Mouse (Mus musculus) lung, embryonic 14.5 days (tissue): ENCODE results near the gene 2010003K11Rik. TPM values are rescaled to one million over a fixed set of nuclear protein-coding genes. Genes with fewer than 3 reads are reported as not detected.
"Not testable (repeated sequence)": the region's sequence is repeated elsewhere in the genome, so short reads cannot be mapped to it uniquely, and the experiment has no call there.

ENCODE experiments used
- ATAC-seq: fragments of 200-750 bp; cut with Nextera tagmentation; 2 replicates; pipeline ENCODE4 v1.8.0; 2017; ENCODE audit warnings: mild to moderate bottlenecking, moderate TSS enrichment, moderate library complexity; ENCODE audit not compliant: insufficient read depth
- DNase-seq: peaks from one replicate; pipeline ENCODE4 v3.0.0-alpha.2; 2015
- H3K27ac ChIP-seq: fragments of 300-500 bp; sonication (generic); 2 replicates; pipeline ENCODE4 v1.5.1; 2014; ENCODE audit warnings: low read depth, mild to moderate bottlenecking, moderate library complexity
- H3K27me3 ChIP-seq: fragments of 300-500 bp; sonication (generic); 2 replicates; pipeline ENCODE4 v1.6.1; 2014; ENCODE audit warnings: low read length, control low read depth; ENCODE audit not compliant: insufficient read depth
- H3K36me3 ChIP-seq: fragments of 300-500 bp; sonication (generic); 2 replicates; pipeline ENCODE4 v1.6.1; 2014; ENCODE audit warnings: control low read depth; ENCODE audit not compliant: insufficient read depth
- H3K4me1 ChIP-seq: fragments of 300-500 bp; sonication (generic); 2 replicates; pipeline ENCODE4 v1.6.1; 2014; ENCODE audit warnings: antibody characterized with exemption, control low read depth; ENCODE audit not compliant: insufficient read depth
- H3K4me2 ChIP-seq: fragments of 300-500 bp; sonication (generic); 2 replicates; pipeline ENCODE4 v1.6.1; 2014; ENCODE audit warnings: mild to moderate bottlenecking
- H3K4me3 ChIP-seq: fragments of 300-500 bp; sonication (generic); 2 replicates; pipeline ENCODE4 v1.5.1; 2014; ENCODE audit warnings: low read depth, low read length
- H3K9ac ChIP-seq: fragments of 300-500 bp; sonication (generic); 2 replicates; pipeline ENCODE4 v1.6.1; 2014
- H3K9me3 ChIP-seq: fragments of 300-500 bp; sonication (generic); 2 replicates; pipeline ENCODE4 v1.6.1; 2016; ENCODE audit warnings: low read depth, low read length, control low read depth
- CTCF ChIP-seq: IDR thresholded peaks from 2 replicates; pipeline ENCODE4 v1.5.1; 2016; ENCODE audit warnings: antibody characterized with exemption, low read depth
- WGBS: fragments of 180-500 bp; shearing (Covaris S2); extraction: QIAGEN DNeasy Blood & Tissue Kit; methylation state at CpG from one replicate; pipeline ENCODE4 v1.1.7; 2014; 5-methylcytosine and 5-hydroxymethylcytosine counted together
- polyA plus RNA-seq: library from polyadenylated mRNA; unstranded; fragments of >200 nt; fragmentation: Nextera tagmentation; extraction: Ambion mirVana; gene quantifications from 2 replicates; pipeline ENCODE4 v1.2.1, GENCODE M21; 2014

Gene 2010003K11Rik
- polyA plus RNA-seq, 1 experiment from 2014 or later: not detected

DNA sequence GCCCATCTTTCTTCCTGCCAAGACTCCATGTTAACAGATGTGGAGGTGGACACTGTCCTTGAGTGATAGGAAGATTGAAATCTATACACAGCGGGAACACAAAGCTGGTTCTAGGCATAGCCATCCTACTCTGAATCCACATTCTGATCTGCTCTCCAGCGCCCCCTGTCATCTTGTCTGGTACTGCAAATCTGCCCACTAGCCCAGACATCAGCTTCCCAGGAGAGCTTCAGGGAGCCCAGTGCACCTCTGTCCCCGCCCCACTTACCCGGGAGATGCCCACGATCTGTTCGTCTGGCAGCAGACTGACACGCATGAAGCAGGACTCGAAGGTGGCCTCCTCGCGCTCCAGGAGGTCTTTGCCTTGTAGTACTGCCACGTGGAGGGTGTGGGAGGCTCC, 42.2 kb downstream of the 2010003K11Rik start:
- no peak overlapping the region for H3K4me3 ChIP-seq
- H3K36me3 ChIP-seq: no peaks in the 10 kb centered on the region
- DNase-seq (peak; percentile 73), ATAC-seq (no peak)
- no peaks in the 10 kb centered on the region for H3K9me3 ChIP-seq
- no peak overlapping the region for H3K4me2 ChIP-seq
- H3K27ac ChIP-seq: no peak overlapping the region
- no peak overlapping the region for H3K9ac ChIP-seq
- peak; percentile 77 for TF ChIP-seq CTCF
- 11% methylated on average over 11 of the region's 11 CpGs for WGBS
- no peaks in the 10 kb centered on the region for H3K4me1 ChIP-seq
- no peaks in the 10 kb centered on the region for H3K27me3 ChIP-seq

DNA sequence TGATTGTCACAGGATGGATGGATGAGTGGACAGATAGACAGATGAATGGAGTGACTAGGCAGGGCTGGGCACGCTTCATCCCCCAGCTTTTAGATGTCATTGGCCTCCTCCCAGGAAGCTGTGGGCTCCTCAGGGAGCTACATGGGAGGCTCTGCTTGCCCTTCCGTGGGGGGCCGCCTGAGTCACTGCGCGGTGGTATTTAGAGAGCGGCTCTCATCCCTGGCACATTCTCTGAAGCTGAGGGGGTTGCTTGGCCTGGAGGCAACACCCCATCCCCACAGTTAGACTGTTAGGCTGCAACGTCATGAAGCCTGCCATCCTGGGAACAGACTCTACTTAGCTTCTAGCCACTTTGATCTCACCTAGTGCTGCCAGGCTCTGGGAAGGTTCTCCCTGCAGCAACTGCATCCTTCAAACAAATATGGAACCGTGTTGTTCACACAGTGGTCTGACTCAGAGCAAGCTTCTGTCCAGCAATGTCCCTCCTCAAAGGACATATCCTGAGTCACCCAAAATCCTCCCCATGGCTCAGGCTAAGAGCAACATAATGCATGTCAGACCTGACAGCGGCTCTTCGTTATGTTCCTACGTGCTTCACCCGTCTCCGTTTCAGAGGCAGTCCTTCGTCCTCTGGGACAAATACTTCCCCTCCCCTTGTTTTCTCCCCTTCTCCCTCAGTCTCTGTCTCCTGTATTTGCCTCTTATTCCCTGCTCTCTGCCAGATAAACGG, 43.1 kb downstream of the 2010003K11Rik start:
- Histone ChIP-seq H3K36me3 (no peaks in the 10 kb centered on the region), H3K27me3 (no peaks in the 10 kb centered on the region), H3K4me2 (no peak overlapping the region), H3K27ac (no peak overlapping the region), H3K9ac (no peak overlapping the region), H3K4me1 (no peaks in the 10 kb centered on the region), H3K9me3 (no peaks in the 10 kb centered on the region), H3K4me3 (no peak overlapping the region)
- 72% methylated on average over 15 of the region's 15 CpGs for WGBS
- ATAC-seq: no peak
- no peak for TF ChIP-seq CTCF
- no peak for DNase-seq

DNA sequence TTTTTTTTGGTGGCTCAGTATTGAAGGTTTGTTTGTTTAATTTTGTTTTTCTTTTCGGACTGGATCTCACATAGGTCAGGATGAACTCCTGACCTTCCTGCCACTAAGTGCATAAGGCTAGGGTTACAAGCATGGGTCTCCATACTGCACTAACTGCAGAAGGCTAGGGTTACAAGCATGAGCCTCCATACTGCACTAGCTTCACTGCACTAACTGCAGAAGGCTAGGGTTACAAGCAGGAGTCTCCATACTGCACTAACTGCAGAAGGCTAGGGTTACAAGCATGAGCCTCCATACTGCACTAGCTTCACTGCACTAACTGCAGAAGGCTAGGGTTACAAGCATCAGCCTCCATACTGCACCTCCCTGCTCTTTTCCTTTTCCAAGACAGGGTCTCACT, 44.3 kb downstream of the 2010003K11Rik start:
- WGBS: 14% methylated on average over 1 of the region's 1 CpGs
- H3K4me2 ChIP-seq, H3K9ac ChIP-seq, H3K36me3 ChIP-seq, ATAC-seq, H3K4me3 ChIP-seq, H3K4me1 ChIP-seq, H3K27ac ChIP-seq, DNase-seq, H3K27me3 ChIP-seq, H3K9me3 ChIP-seq: not testable (repeated sequence)

DNA sequence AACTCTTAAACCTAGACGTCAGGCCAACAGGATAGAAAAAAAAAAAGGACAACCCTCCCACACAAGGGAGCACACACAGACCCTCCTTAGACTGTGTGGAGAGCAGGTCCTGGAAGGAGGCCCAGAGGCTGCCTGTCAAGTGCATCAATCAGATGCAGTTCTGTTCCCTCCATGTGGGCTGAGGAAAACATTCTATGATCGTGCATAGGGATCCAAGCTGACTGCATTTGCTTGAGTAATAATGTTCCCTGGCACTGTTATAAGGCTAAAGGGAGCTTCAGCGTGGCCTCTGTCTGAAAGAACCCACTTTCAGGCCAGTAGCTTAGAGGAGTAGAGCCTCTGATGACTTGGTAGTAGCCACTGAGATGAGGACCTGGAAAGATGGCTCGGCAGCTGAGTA, 45.9 kb downstream of the 2010003K11Rik start:
- no peaks in the 10 kb centered on the region for H3K4me1 ChIP-seq
- H3K9me3 ChIP-seq: no peaks in the 10 kb centered on the region

GRCm38 (mm10) chr19:4451965-4452364, 46.4 kb downstream of the 2010003K11Rik start:
- no peaks in the 10 kb centered on the region for H3K27me3 ChIP-seq
- H3K4me2 ChIP-seq: no peak overlapping the region
- H3K9ac ChIP-seq: no peak overlapping the region
- H3K27ac ChIP-seq: no peak overlapping the region
- WGBS: 25% methylated on average over 5 of the region's 5 CpGs
- DNase-seq (no peak), ATAC-seq (no peak)
- H3K4me3 ChIP-seq: no peak overlapping the region
- no peaks in the 10 kb centered on the region for H3K9me3 ChIP-seq
- no peak for TF ChIP-seq CTCF
- H3K36me3 ChIP-seq: no peaks in the 10 kb centered on the region
- no peaks in the 10 kb centered on the region for H3K4me1 ChIP-seq

More for the DNA sequence above, 45.9 kb downstream of the 2010003K11Rik start:
- H3K4me2 ChIP-seq: no peak overlapping the region
- no peak overlapping the region for H3K27ac ChIP-seq
- H3K36me3 ChIP-seq: no peaks in the 10 kb centered on the region
- DNase-seq (no peak), ATAC-seq (no peak)
- no peak overlapping the region for H3K9ac ChIP-seq
- H3K4me3 ChIP-seq: no peak overlapping the region
- H3K27me3 ChIP-seq: no peaks in the 10 kb centered on the region
- 37% methylated on average over 4 of the region's 4 CpGs for WGBS
- TF ChIP-seq CTCF: no peak

GRCm38 (mm10) chr19:4451098-4451497, 47.3 kb downstream of the 2010003K11Rik start:
- H3K9ac ChIP-seq: no peak overlapping the region
- H3K36me3 ChIP-seq: no peaks in the 10 kb centered on the region
- no peak for ATAC-seq
- no peak overlapping the region for H3K27ac ChIP-seq
- WGBS: 53% methylated on average over 8 of the region's 8 CpGs
- no peak overlapping the region for H3K4me2 ChIP-seq
- DNase-seq: no peak
- H3K9me3 ChIP-seq: no peaks in the 10 kb centered on the region
- no peak overlapping the region for H3K4me3 ChIP-seq
- TF ChIP-seq CTCF: no peak
- no peaks in the 10 kb centered on the region for H3K4me1 ChIP-seq
- H3K27me3 ChIP-seq: no peaks in the 10 kb centered on the region

- H3K27me3 ChIP-seq: no peaks in the 10 kb centered on the region
- no peak overlapping the region for H3K27ac ChIP-seq
- 59% methylated on average over 5 of the region's 5 CpGs for WGBS
- H3K9me3 ChIP-seq: no peaks in the 10 kb centered on the region
- H3K4me2 ChIP-seq: no peak overlapping the region
- H3K9ac ChIP-seq: no peak overlapping the region
- no peak overlapping the region for H3K4me3 ChIP-seq
- no peaks in the 10 kb centered on the region for H3K4me1 ChIP-seq
- TF ChIP-seq CTCF: no peak
- ATAC-seq: no peak
- H3K36me3 ChIP-seq: no peaks in the 10 kb centered on the region
- no peak for DNase-seq
Observed at GRCm38 (mm10) chr19:4450666-4451065, 47.7 kb downstream of the 2010003K11Rik start.

DNA sequence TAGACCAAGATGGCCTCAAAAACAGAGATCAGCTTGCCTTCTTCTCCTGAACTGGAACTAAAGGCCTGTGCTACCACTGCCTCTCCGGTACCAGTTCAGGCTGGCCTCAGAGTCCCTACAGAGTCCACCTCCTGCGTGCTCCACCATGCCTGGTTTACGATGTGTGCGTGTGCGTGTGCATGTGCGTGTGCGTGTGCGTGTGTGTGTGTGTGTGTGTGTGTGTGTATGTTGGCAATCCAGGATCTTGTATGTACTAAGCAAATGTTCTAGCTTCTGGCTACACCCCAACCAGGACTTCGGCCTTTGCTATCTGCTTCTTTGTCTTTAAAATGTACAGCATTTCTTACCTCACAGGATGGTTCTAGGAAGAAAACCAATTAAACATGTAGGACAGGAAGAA, 49.2 kb downstream of the 2010003K11Rik start:
- no peaks in the 10 kb centered on the region for H3K9me3 ChIP-seq
- TF ChIP-seq CTCF: no peak
- ATAC-seq: no peak
- no peak overlapping the region for H3K27ac ChIP-seq
- no peak overlapping the region for H3K4me3 ChIP-seq
- DNase-seq: no peak
- no peaks in the 10 kb centered on the region for H3K27me3 ChIP-seq
- no peaks in the 10 kb centered on the region for H3K4me1 ChIP-seq
- no peak overlapping the region for H3K9ac ChIP-seq
- no peak overlapping the region for H3K4me2 ChIP-seq
- 95% methylated on average over 9 of the region's 9 CpGs for WGBS
- no peaks in the 10 kb centered on the region for H3K36me3 ChIP-seq
